Mouse (Mus musculus) MEL (cell line): ENCODE measurements at regions not wholly inside any gene's neighbourhood (a gene's known extent, or its start where the extent isn't known, plus 50 kb on each side); places are given as distances from the start of the nearest gene placed in this dataset.

Source experiments
- DNase-seq: peaks from one replicate; pipeline ENCODE4 v3.0.0; 2011; ENCODE audit warnings: low read depth, low spot score
- H3K27ac ChIP-seq: 2 replicates; pipeline ENCODE4 v1.5.1; 2012; ENCODE audit warnings: low read depth, mild to moderate bottlenecking, control low read depth, low read length, moderate library complexity; ENCODE audit not compliant: control insufficient read depth
- H3K27me3 ChIP-seq, 2 experiments: fragments of 150-350 bp in 1 of 2; sonication (generic) in 1 of 2; 2 replicates each; pipeline ENCODE4 v1.6.1; 2012; ENCODE audit warnings: low read length in 2 of 2, mild to moderate bottlenecking in 2 of 2, improper control_type of control experiment in 1 of 2, moderate library complexity in 1 of 2; ENCODE audit not compliant: insufficient read depth in 2 of 2, control insufficient read depth in 1 of 2
- H3K36me3 ChIP-seq, 2 experiments: 2 replicates each; pipeline ENCODE4 v1.6.1; 2012 to 2014; ENCODE audit warnings: low read length in 2 of 2, improper control_type of control experiment in 1 of 2, inconsistent platforms in 1 of 2, mild to moderate bottlenecking in 1 of 2; ENCODE audit not compliant: insufficient read depth in 2 of 2, control insufficient read depth in 1 of 2
- H3K4me1 ChIP-seq, 2 experiments: fragments of 150-350 bp in 1 of 2; sonication (generic) in 1 of 2; 2 replicates each; pipeline ENCODE4 v1.6.1; 2012; ENCODE audit warnings: low read length in 2 of 2, improper control_type of control experiment in 1 of 2, mild to moderate bottlenecking in 1 of 2; ENCODE audit not compliant: insufficient read depth in 2 of 2, control insufficient read depth in 1 of 2
- H3K4me3 ChIP-seq, 2 experiments: fragments of 150-350 bp in 1 of 2; sonication (generic) in 1 of 2; 2 replicates each; pipeline ENCODE4 v1.5.1; 2012; ENCODE audit warnings: low read depth in 2 of 2, low read length in 2 of 2, mild to moderate bottlenecking in 2 of 2, moderate library complexity in 2 of 2, control low read depth in 1 of 2, improper control_type of control experiment in 1 of 2; ENCODE audit not compliant: control insufficient read depth in 1 of 2, insufficient read depth in 1 of 2
- H3K79me2 ChIP-seq: 2 replicates; pipeline ENCODE4 v1.6.1; 2012; ENCODE audit warnings: mild to moderate bottlenecking, low read length, moderate library complexity; ENCODE audit not compliant: control insufficient read depth, poor library complexity, insufficient read depth
- H3K9ac ChIP-seq: 2 replicates; pipeline ENCODE4 v1.6.1; 2012; ENCODE audit warnings: low read depth, mild to moderate bottlenecking, control low read depth, low read length, moderate library complexity; ENCODE audit not compliant: control insufficient read depth, poor library complexity, severe bottlenecking
- H3K9me3 ChIP-seq: fragments of 150-350 bp; sonication (generic); replicated peaks from 2 replicates; pipeline ENCODE4 v1.6.1; 2012; ENCODE audit warnings: mild to moderate bottlenecking, low read length, improper control_type of control experiment, moderate library complexity; ENCODE audit not compliant: insufficient read depth
- CHD1 ChIP-seq: IDR thresholded peaks from 2 replicates; pipeline ENCODE4 v1.6.1; 2012; ENCODE audit warnings: low read depth, mild to moderate bottlenecking, inconsistent platforms, low read length, improper control_type of control experiment
- CHD2 ChIP-seq: IDR thresholded peaks from 2 replicates; pipeline ENCODE4 v1.6.1; 2011; ENCODE audit warnings: low read length, improper control_type of control experiment
- CTCF ChIP-seq, 3 experiments: IDR thresholded peaks in 2 of 3; conservative IDR thresholded peaks in 1 of 3; 2 replicates each; pipeline ENCODE4 v1.5.1; 2011 to 2012; ENCODE audit warnings: low read length in 3 of 3, low read depth in 2 of 3, mild to moderate bottlenecking in 2 of 3, improper control_type of control experiment in 1 of 3, inconsistent platforms in 1 of 3, mixed read lengths in 1 of 3, moderate library complexity in 1 of 3; ENCODE audit not compliant: control insufficient read depth in 1 of 3, insufficient read depth in 1 of 3, poor library complexity in 1 of 3, severe bottlenecking in 1 of 3
- E2F4 ChIP-seq: IDR thresholded peaks from 2 replicates; pipeline ENCODE4 v1.6.1; 2011; ENCODE audit warnings: low read depth, low read length, improper control_type of control experiment, borderline replicate concordance
- EP300 ChIP-seq, 2 experiments: IDR thresholded peaks; 2 replicates each; pipeline ENCODE4 v1.6.1; 2011; ENCODE audit warnings: improper control_type of control experiment in 2 of 2, low read length in 2 of 2, low read depth in 1 of 2, mild to moderate bottlenecking in 1 of 2
- GABPA ChIP-seq: IDR thresholded peaks from 2 replicates; pipeline ENCODE4 v1.6.1; 2012; ENCODE audit warnings: low read depth, mild to moderate bottlenecking, inconsistent platforms, low read length, improper control_type of control experiment, moderate library complexity
- GATA1 ChIP-seq: IDR thresholded peaks from 2 replicates; pipeline ENCODE4 v1.6.1; 2011; ENCODE audit warnings: low read depth, low read length, improper control_type of control experiment
- HCFC1 ChIP-seq: IDR thresholded peaks from 2 replicates; pipeline ENCODE4 v1.6.1; 2012; ENCODE audit warnings: low read depth, mild to moderate bottlenecking, inconsistent platforms, low read length, improper control_type of control experiment, moderate library complexity
- JUND ChIP-seq: IDR thresholded peaks from 2 replicates; pipeline ENCODE4 v1.6.1; 2011; ENCODE audit warnings: low read depth, mild to moderate bottlenecking, improper control_type of control experiment, low read length
- MAFK ChIP-seq: IDR thresholded peaks from 2 replicates; pipeline ENCODE4 v1.6.1; 2011; ENCODE audit warnings: low read depth, mild to moderate bottlenecking, low read length, improper control_type of control experiment, borderline replicate concordance
- MEF2A ChIP-seq: IDR thresholded peaks from 2 replicates; pipeline ENCODE4 v1.6.1; 2014; ENCODE audit warnings: low read depth, mild to moderate bottlenecking, inconsistent platforms, low read length, improper control_type of control experiment; ENCODE audit not compliant: poor library complexity, insufficient replicate concordance, severe bottlenecking; ENCODE audit errors: extremely low read depth
- MXI1 ChIP-seq: IDR thresholded peaks from 2 replicates; pipeline ENCODE4 v1.6.1; 2011; ENCODE audit warnings: mild to moderate bottlenecking, low read depth, low read length, improper control_type of control experiment
- MYC ChIP-seq: IDR thresholded peaks from 2 replicates; pipeline ENCODE4 v1.6.1; 2011; ENCODE audit warnings: low read depth, mild to moderate bottlenecking, low read length, improper control_type of control experiment, moderate library complexity
- NELFE ChIP-seq: IDR thresholded peaks from 2 replicates; pipeline ENCODE4 v1.6.1; 2011; ENCODE audit warnings: low read depth, low read length, improper control_type of control experiment
- POLR2A ChIP-seq, 2 experiments: IDR thresholded peaks; 2 replicates each; pipeline ENCODE4 v1.6.1; 2011 to 2012; ENCODE audit warnings: low read length in 2 of 2, mild to moderate bottlenecking in 2 of 2, control low read depth in 1 of 2, improper control_type of control experiment in 1 of 2, low read depth in 1 of 2, moderate library complexity in 1 of 2; ENCODE audit not compliant: control insufficient read depth in 1 of 2, insufficient read depth in 1 of 2, poor library complexity in 1 of 2
- POLR2AphosphoS2 ChIP-seq: IDR thresholded peaks from 2 replicates; pipeline ENCODE4 v1.6.1; 2011; ENCODE audit warnings: low read length, improper control_type of control experiment
- POLR2AphosphoS5 ChIP-seq: IDR thresholded peaks from 2 replicates; pipeline ENCODE4 v1.6.1; 2012; ENCODE audit warnings: low read depth, borderline replicate concordance, mild to moderate bottlenecking, inconsistent platforms, low read length, moderate library complexity, mixed read lengths
- RAD21 ChIP-seq: IDR thresholded peaks from 2 replicates; pipeline ENCODE4 v1.6.1; 2011; ENCODE audit warnings: mild to moderate bottlenecking, low read depth, low read length, improper control_type of control experiment
- SMC3 ChIP-seq: IDR thresholded peaks from 2 replicates; pipeline ENCODE4 v1.6.1; 2011; ENCODE audit warnings: low read depth, low read length, improper control_type of control experiment
- TAL1 ChIP-seq: IDR thresholded peaks from 2 replicates; pipeline ENCODE4 v1.6.1; 2012; ENCODE audit warnings: mild to moderate bottlenecking, inconsistent platforms, low read length, moderate library complexity, mixed read lengths
- TBP ChIP-seq: IDR thresholded peaks from 2 replicates; pipeline ENCODE4 v1.8.0; 2011; ENCODE audit warnings: low read depth, low read length, improper control_type of control experiment
- USF1 ChIP-seq: IDR thresholded peaks from 2 replicates; pipeline ENCODE4 v1.6.1; 2014; ENCODE audit warnings: low read depth, mild to moderate bottlenecking, inconsistent platforms, low read length, improper control_type of control experiment, moderate library complexity
- USF2 ChIP-seq, 2 experiments: IDR thresholded peaks; 2 replicates each; pipeline ENCODE4 v1.6.1; 2011 to 2012; ENCODE audit warnings: improper control_type of control experiment in 2 of 2, low read length in 2 of 2, borderline replicate concordance in 1 of 2, inconsistent platforms in 1 of 2, low read depth in 1 of 2, mild to moderate bottlenecking in 1 of 2; ENCODE audit not compliant: insufficient read depth in 1 of 2
- ZC3H11A ChIP-seq: IDR thresholded peaks from 2 replicates; pipeline ENCODE4 v1.6.1; 2012; ENCODE audit warnings: low read depth, mild to moderate bottlenecking, inconsistent platforms, low read length, improper control_type of control experiment
- ZKSCAN1 ChIP-seq: IDR thresholded peaks from 2 replicates; pipeline ENCODE4 v1.6.1; 2012; ENCODE audit warnings: low read depth, mild to moderate bottlenecking, inconsistent platforms, low read length, improper control_type of control experiment, moderate library complexity
- ZNF384 ChIP-seq: IDR thresholded peaks from 2 replicates; pipeline ENCODE4 v1.6.1; 2012; ENCODE audit warnings: low read depth, mild to moderate bottlenecking, inconsistent platforms, low read length, improper control_type of control experiment

DNA sequence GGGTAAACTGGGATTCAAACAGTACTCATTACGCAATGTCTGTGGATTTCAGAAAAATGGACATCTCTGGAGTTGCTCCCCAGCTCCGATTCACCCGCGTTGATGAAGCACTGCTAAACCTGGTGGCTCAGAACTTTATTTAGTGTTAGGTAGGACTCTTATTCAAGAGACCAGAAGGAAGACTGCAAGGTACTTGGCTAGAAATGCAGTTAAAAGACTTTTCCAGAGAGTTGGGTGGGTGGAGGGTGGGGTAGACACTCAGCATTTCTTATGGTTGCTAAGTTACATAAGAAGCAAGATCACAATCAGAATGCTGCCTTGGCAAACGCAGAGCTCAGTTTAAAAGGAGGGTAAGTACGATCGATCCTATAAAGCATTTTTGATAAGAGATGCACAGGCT is 230.2 kb downstream of the Adgrg6 start:
- no peaks in the 10 kb centered on the region for H3K36me3 ChIP-seq
- no peak for DNase-seq
- no peaks in the 10 kb centered on the region for H3K27me3 ChIP-seq
- H3K4me3 ChIP-seq, result no peak overlapping the region
- H3K9me3 ChIP-seq, result no peaks in the 10 kb centered on the region
- H3K79me2 ChIP-seq, result no peaks in the 10 kb centered on the region
- no peak overlapping the region for H3K27ac ChIP-seq
- TF ChIP-seq MXI1 (no peak), E2F4 (no peak), ZKSCAN1 (no peak), ZNF384 (no peak), GATA1 (no peak), SMC3 (no peak), NELFE (no peak), MAFK (no peak), GABPA (no peak), USF1 (no peak), CHD1 (no peak), MYC (no peak), CHD2 (no peak), POLR2A (IDR thresholded peaks at IDR 0.05; ENCODE audit: control insufficient read depth in 1 of 2, insufficient read depth in 1 of 2, low read depth in 1 of 2, low read length in 2 of 2, poor library complexity in 1 of 2) (no peak), ZC3H11A (no peak), USF2 (IDR thresholded peaks at IDR 0.05; ENCODE audit: borderline replicate concordance in 1 of 2, insufficient read depth in 1 of 2, low read depth in 1 of 2, low read length in 2 of 2) (no peak), CTCF (IDR thresholded peaks at IDR 0.05 in 2 of 3, conservative IDR thresholded peaks at IDR 0.05 in 1 of 3; ENCODE audit: control insufficient read depth in 1 of 3, insufficient read depth in 1 of 3, low read depth in 2 of 3, low read length in 3 of 3, poor library complexity in 1 of 3, severe bottlenecking in 1 of 3) (no peak), POLR2AphosphoS2 (no peak)
- H3K9ac ChIP-seq, result no peak overlapping the region
- no peaks in the 10 kb centered on the region for H3K4me1 ChIP-seq

DNA sequence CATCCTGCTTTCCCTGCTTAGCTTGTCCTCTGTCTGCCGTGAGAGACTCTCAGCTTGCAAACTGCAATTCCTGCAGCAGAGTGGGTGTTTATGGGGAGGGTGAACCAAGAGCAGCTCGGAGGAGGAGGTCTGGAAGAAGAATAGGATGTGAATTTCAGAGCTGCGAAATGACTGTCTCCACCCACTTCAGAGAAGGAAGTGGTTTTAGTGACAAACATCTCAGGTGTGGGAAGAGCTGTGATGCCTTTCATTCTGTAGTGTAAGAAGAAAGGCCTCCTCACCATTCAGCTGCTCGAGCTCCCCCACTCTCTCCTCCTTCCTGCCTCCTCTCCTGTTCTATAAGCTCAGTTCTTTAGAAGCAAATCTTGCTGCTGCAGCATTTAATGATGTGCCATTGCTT is 230.9 kb downstream of the Adgrg6 start:
- TF ChIP-seq MEF2A, result no peak
- no peak for TF ChIP-seq POLR2AphosphoS2
- TF ChIP-seq RAD21, result no peak
- TF ChIP-seq EP300 (IDR thresholded peaks at IDR 0.05; ENCODE audit: low read depth in 1 of 2, low read length in 2 of 2), result no peak
- no peak for TF ChIP-seq NELFE
- TF ChIP-seq TBP, result no peak
- TF ChIP-seq JUND, result no peak
- TF ChIP-seq USF2 (IDR thresholded peaks at IDR 0.05; ENCODE audit: borderline replicate concordance in 1 of 2, insufficient read depth in 1 of 2, low read depth in 1 of 2, low read length in 2 of 2), result no peak
- TF ChIP-seq GATA1, result no peak
- TF ChIP-seq E2F4, result no peak
- no peak for TF ChIP-seq POLR2AphosphoS5
- TF ChIP-seq CHD2, result no peak
- no peak for TF ChIP-seq MYC
- TF ChIP-seq TAL1, result no peak
- no peak for TF ChIP-seq CHD1
- no peak for TF ChIP-seq HCFC1
- no peak for TF ChIP-seq ZC3H11A
- DNase-seq, result no peak
- Histone ChIP-seq H3K79me2 (no peaks in the 10 kb centered on the region), H3K36me3 (no peaks in the 10 kb centered on the region), H3K4me3 (no peak overlapping the region), H3K9ac (no peak overlapping the region), H3K4me1 (no peaks in the 10 kb centered on the region), H3K27ac (no peak overlapping the region), H3K9me3 (no peaks in the 10 kb centered on the region), H3K27me3 (no peaks in the 10 kb centered on the region)
